Mouse (Mus musculus): ENCODE data around the gene Ndufa13.
A peak's percentile ranks its signal among the peaks of the same experiment; 100 is the strongest.
"Not testable (repeated sequence)": the region's sequence is repeated elsewhere in the genome, so short reads cannot be mapped to it uniquely, and the experiment has no call there.

Ndufa13 gene

GRCm38 (mm10) chr8:69902163-69903062 lies at the start of gene Ndufa13, which contains the start of the genes Tssk6 and Yjefn3:
Ndufa13 (minus strand) TSS chr8:69902558.
Tssk6 (plus strand) TSS chr8:69902184.
Yjefn3 (minus strand) TSS chr8:69902712.
- no peak for DNase-seq (ENCODE audit: low spot score)

GRCm38 (mm10) chr8:69950300-69950699 lies 47.9 kb upstream of the Ndufa13 start:
- no peak for DNase-seq (ENCODE audit: low spot score)

GRCm38 (mm10) chr8:69942495-69942894 lies 40.1 kb upstream of the Ndufa13 start:
- not testable (repeated sequence) for DNase-seq (ENCODE audit: low spot score)

- DNase-seq (ENCODE audit: low spot score): no peak
Measured at GRCm38 (mm10) chr8:69940386-69940785, 38.0 kb upstream of the Ndufa13 start.

- no peak for DNase-seq (ENCODE audit: low spot score)
Measured at GRCm38 (mm10) chr8:69939633-69940032, 37.3 kb upstream of the Ndufa13 start.

GRCm38 (mm10) chr8:69938245-69938982 lies 36.1 kb upstream of the Ndufa13 start:
- no peak for DNase-seq (ENCODE audit: low spot score)

GRCm38 (mm10) chr8:69937466-69937865 lies 35.1 kb upstream of the Ndufa13 start:
- DNase-seq (ENCODE audit: low spot score): no peak

GRCm38 (mm10) chr8:69936050-69936794 lies 33.9 kb upstream of the Ndufa13 start:
- DNase-seq (ENCODE audit: low spot score): peak; percentile 68

GRCm38 (mm10) chr8:69935431-69935830 lies 33.1 kb upstream of the Ndufa13 start:
- no peak for DNase-seq (ENCODE audit: low spot score)

- no peak for DNase-seq (ENCODE audit: low spot score)
Measured at GRCm38 (mm10) chr8:69934582-69934981, 32.2 kb upstream of the Ndufa13 start.

GRCm38 (mm10) chr8:69933811-69934210 lies 31.5 kb upstream of the Ndufa13 start:
- DNase-seq (ENCODE audit: low spot score): no peak

GRCm38 (mm10) chr8:69926901-69927300 lies 24.5 kb upstream of the Ndufa13 start:
- DNase-seq (ENCODE audit: low spot score): no peak

GRCm38 (mm10) chr8:69923986-69924385 lies 21.6 kb upstream of the Ndufa13 start:
- no peak for DNase-seq (ENCODE audit: low spot score)

- DNase-seq (ENCODE audit: low spot score): no peak
Measured at GRCm38 (mm10) chr8:69921141-69921540, 18.8 kb upstream of the Ndufa13 start.

- DNase-seq (ENCODE audit: low spot score): peak; percentile 42
Measured at GRCm38 (mm10) chr8:69919876-69920662, 17.7 kb upstream of the Ndufa13 start.

- peak; percentile 93 for DNase-seq (ENCODE audit: low spot score)
Measured at GRCm38 (mm10) chr8:69919010-69919409, 16.7 kb upstream of the Ndufa13 start.

- DNase-seq (ENCODE audit: low spot score): no peak
Measured at GRCm38 (mm10) chr8:69918506-69918905, 16.1 kb upstream of the Ndufa13 start.

GRCm38 (mm10) chr8:69915748-69916147 lies 13.4 kb upstream of the Ndufa13 start:
- peak; percentile 60 for DNase-seq (ENCODE audit: low spot score)

GRCm38 (mm10) chr8:69914526-69914925 lies 12.2 kb upstream of the Ndufa13 start:
- no peak for DNase-seq (ENCODE audit: low spot score)

- no peak for DNase-seq (ENCODE audit: low spot score)
Measured at GRCm38 (mm10) chr8:69912478-69913074, 10.2 kb upstream of the Ndufa13 start.

- DNase-seq (ENCODE audit: low spot score): no peak
Measured at GRCm38 (mm10) chr8:69911917-69912316, 9.6 kb upstream of the Ndufa13 start.

All from retina, embryonic 14.5 days (tissue).